Comparison of ENCODE assay signal across 27 mouse cellular contexts in the genomic region with DNA sequence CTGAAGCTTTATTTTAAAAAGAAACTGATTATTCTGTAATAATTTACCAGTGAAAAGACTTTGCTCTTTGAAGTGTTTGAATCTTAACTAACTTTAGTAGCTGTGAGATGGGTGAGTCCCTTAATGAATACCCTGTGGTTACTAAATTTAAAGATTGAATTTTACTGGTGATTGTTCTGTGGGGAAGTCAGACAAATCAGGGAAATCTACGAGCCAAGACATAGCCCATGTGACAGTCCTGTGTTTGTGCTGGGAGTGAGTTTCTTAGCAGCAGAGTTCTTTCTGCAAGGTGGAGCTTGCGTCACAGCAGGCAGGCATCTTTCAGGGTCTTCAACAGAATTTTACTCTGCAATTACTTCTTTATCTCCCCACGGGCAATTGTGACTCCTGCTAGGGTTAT.
"Had no signal": no experiment of that assay in that cellular context is flagged by ENCODE, and none has a peak within 500 bp of the region (broad histone marks: within the 10 kb centered on the region; RNA-seq: fewer than 3 reads in every experiment).

No protein-coding gene starts in this region.

- DNase-seq: heart, postnatal 10 days; heart, postnatal 14 days; heart, postnatal 36 days; heart, postnatal 4 days; kidney, adult 18-20 months; kidney, postnatal 4 days; layer of hippocampus, adult 9-11 months; layer of hippocampus, postnatal 36 days had no signal

- H3K36me3 ChIP-seq: intestine, embryonic 15.5 days had no signal

- H3K9me3 ChIP-seq: heart, embryonic 10.5 days; heart, embryonic 12.5 days; heart, embryonic 13.5 days; heart, embryonic 15.5 days; hindbrain, embryonic 10.5 days; hindbrain, embryonic 12.5 days; hindbrain, embryonic 13.5 days; hindbrain, embryonic 15.5 days; intestine, embryonic 15.5 days had no signal

- ATAC-seq: hindbrain, embryonic 16.5 days; hindbrain, postnatal 0 days; inflammation-experienced regulatory T-cells, adult 6 months; intestine, embryonic 15.5 days; intestine, embryonic 16.5 days; intestine, postnatal 0 days had no signal

- H3K27ac ChIP-seq: heart, embryonic 10.5 days; heart, embryonic 13.5 days; heart, embryonic 15.5 days; hindbrain, embryonic 10.5 days; hindbrain, embryonic 12.5 days; hindbrain, embryonic 13.5 days; hindbrain, embryonic 14.5 days; hindbrain, embryonic 15.5 days; hindbrain, postnatal 0 days; intestine, embryonic 15.5 days; kidney, postnatal 0 days; layer of hippocampus, adult 2 months; left cerebral cortex, adult 2 months had no signal

- H3K9ac ChIP-seq: heart, embryonic 12.5 days; heart, embryonic 13.5 days; heart, embryonic 15.5 days; hindbrain, embryonic 12.5 days; hindbrain, embryonic 13.5 days; hindbrain, embryonic 14.5 days; hindbrain, embryonic 15.5 days; intestine, embryonic 15.5 days had no signal

- H3K4me3 ChIP-seq: heart, embryonic 10.5 days; heart, embryonic 12.5 days; heart, embryonic 13.5 days; heart, embryonic 15.5 days; hindbrain, embryonic 10.5 days; hindbrain, embryonic 12.5 days; hindbrain, embryonic 13.5 days; hindbrain, embryonic 15.5 days; intestine, embryonic 15.5 days; layer of hippocampus, adult 2 months; left cerebral cortex, adult 2 months had no signal

- H3K27me3 ChIP-seq: heart, embryonic 12.5 days; heart, embryonic 13.5 days; heart, embryonic 15.5 days; hindbrain, embryonic 12.5 days; hindbrain, embryonic 13.5 days; hindbrain, embryonic 15.5 days; intestine, embryonic 15.5 days had no signal

- H3K4me2 ChIP-seq: heart, embryonic 11.5 days; heart, embryonic 12.5 days; heart, embryonic 13.5 days; heart, embryonic 15.5 days; hindbrain, embryonic 12.5 days; hindbrain, embryonic 13.5 days; hindbrain, embryonic 14.5 days; hindbrain, embryonic 15.5 days; intestine, embryonic 15.5 days had no signal
